Mouse (Mus musculus) left cerebral cortex, postnatal 14 days (tissue): Measurements from ENCODE around the gene Lipa. TPM values are rescaled to one million over a fixed set of nuclear protein-coding genes. Genes with fewer than 3 reads are reported as not detected.

Experiments used
- DNase-seq, 2 experiments: peaks; one replicate each; pipeline ENCODE4 v3.0.0; 2021 to 2022; ENCODE audit warnings: low spot score in 2 of 2, mixed read lengths in 1 of 2
- intact Hi-C: fragments of 180-260 bp; cut with DNase I; formaldehyde crosslinking; loops from one replicate; pipeline ENCODE4 v1.15.1; 2025
- long read RNA-seq, 2 experiments: library from polyadenylated mRNA; stranded (forward); transcript quantifications; one replicate each; pipeline ENCODE4 v2.0.0; 2021
- total RNA-seq, 2 experiments: library from RNA; stranded (reverse); gene quantifications; 2 replicates each; pipeline ENCODE4 v1.2.3; 2021

Gene Lipa
- total RNA-seq: 10 to 100 TPM; 15.7 to 18.6 TPM
- long read RNA-seq, experiment 1, transcript Lipa-201 (10 exons, 2,969 nt): major isoform, 20 of 26 reads
- long read RNA-seq, experiment 1, partial matches to known transcripts: 2 of 26 reads
- long read RNA-seq, experiment 1, other reads (novel, unspliced or antisense): 3 of 26 reads
- long read RNA-seq, experiment 2, transcript Lipa-201 (10 exons, 2,969 nt): major isoform, 19 of 21 reads
- long read RNA-seq, experiment 2, partial matches to known transcripts: 1 of 21 reads
- long read RNA-seq, experiment 2, other reads (novel, unspliced or antisense): 1 of 21 reads

DNA sequence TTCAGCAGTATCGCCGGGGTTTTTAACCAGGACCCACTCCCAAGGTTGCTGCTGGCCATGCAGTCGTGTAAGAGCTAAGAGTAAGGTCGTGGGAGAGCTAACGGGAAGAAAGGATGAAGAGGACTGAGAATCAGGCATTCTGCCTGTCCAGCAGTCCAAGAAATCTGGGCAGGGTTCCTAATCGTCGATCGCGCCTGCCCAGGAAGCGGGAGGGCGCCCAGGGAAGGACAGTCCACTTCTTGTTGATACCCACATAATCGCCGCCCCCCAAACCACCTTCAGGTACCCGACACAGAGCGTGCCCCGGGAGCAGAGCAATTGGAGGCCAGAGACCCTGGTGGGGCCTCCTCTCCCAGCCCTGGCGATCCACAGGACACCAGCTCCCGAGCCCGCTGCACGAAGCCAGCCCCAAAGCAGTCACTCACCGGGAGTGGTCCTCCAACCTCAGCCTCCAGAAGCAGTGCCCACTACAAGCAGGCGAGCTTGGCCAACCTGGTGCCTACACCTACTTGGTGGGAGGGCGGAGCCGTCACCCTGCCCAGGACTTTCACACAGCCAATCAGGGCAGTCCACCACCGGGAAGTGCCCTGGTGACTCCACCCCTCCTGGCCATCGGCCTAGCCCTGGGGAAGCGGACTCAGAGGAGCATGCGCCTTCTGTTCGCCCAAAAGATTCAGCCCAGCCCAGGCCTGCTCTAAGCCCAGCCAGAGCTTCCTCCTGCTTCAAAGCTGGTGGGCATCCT lies at the start of gene Lipa:
Lipa (minus strand) TSS at position 534 of the 742 bp plus-strand sequence.
- intact Hi-C loops: no loop called here
- DNase-seq: peak; percentile 87 to 90

DNA sequence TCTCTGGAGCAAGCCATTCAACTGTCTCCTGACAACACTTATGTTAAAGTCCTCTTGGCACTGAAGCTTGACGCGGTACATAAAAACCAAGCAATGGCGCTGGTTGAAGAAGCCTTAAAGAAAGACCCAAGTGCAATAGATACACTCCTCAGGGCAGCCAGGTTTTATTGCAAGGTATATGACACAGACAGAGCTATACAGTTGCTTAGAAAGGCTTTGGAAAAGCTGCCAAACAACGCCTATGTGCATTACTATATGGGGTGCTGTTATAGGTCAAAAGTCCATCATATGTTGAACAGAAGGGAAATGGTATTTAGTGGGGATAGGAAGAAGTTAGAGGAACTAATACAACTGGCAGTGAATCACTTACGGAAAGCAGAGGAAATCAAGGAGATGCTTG lies 46.4 kb upstream of the Lipa start:
- intact Hi-C loops: no loop called here
- DNase-seq: no peak

DNA sequence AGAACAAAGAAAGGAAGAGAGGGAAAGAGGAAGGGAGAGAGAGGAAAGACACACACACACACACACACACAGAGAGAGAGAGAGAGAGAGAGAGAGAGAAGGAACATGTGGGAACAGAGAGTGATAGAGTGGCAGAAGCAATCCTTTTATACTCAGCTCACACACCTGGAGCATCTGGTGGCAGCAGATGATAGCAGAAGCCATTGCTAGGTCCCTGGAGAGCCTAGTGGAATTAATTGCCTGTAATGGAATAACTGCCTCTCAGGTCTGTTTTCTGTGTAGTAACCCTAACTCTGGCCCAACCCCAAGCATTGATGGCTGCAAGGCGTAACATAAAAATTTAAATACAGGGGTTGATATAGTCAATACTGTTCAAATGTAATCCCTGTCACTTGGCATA lies 43.8 kb upstream of the Lipa start:
- intact Hi-C loops: no loop called here
- DNase-seq: no peak

DNA sequence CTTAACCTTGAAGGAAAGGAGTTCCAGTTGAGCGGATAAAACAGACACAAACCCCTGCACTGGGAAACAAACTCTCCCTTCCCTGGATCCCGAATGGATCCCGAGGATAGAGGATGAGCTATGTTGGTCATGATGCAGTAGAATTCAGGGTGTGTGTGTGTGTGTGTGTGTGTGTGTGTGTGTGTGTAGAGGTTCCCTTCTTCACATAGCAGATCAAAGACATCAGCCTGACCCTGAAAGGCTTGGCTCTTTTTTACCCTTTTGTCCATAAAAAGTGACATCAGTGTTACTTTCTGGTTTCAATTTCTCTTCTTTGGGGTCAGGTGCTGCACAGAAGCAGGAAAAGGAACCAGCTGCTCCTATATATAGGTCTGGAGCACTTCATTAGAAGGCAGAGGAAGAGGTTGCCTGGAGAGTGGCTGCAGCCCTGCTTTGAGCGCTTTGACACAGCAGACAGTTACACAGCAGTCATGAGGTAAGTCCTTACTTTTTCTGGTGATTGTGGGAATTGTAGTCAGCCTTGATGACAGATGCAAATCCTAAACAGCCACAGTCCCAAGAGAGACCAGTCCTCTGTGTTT lies 42.7 kb upstream of the Lipa start:
- no peak for DNase-seq
- intact Hi-C loops: no loop called here

DNA sequence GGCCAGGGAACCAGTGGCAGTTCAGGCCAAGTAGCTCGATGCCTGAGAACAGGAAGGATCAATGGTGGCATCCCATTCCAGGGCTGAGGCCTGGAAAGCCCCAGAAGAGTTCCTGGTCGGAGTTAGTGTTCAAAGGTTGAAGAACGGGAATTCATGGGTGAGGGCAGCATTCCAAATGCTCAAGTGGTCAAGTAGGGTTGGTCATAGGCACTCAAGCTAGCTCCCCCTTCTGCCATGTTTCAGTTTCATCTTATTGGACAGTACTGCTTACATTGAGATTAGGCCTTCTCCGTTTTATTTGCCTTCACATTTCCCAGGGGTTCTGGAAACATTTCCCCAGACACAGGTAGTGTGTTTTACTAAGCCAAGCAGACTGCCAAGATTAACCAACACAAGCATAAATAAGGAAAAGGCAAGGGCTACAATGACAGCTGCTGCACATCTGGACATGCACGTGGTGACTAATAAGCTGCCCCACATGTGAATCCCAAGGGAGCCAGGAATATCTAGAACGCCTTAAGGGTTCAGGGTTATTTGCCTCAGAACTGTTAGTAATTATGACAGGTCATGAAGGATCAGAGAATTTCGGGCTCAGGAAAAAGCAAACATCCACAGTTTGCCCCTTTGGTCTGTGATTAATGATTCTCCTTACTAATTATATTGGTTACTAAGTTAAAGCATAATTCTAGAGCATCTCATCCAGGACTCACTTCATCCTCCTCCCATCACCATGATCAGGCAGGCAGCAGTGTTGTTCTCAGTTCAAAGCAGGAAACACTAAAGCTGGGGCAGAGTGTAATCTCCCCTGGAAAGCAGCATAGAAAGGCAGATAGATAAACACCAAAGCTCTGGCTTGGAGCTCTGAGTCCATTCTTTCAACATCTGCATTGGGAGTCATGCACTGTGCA lies 42.0 kb upstream of the Lipa start:
- DNase-seq: no peak
- intact Hi-C loops: no loop called here

DNA sequence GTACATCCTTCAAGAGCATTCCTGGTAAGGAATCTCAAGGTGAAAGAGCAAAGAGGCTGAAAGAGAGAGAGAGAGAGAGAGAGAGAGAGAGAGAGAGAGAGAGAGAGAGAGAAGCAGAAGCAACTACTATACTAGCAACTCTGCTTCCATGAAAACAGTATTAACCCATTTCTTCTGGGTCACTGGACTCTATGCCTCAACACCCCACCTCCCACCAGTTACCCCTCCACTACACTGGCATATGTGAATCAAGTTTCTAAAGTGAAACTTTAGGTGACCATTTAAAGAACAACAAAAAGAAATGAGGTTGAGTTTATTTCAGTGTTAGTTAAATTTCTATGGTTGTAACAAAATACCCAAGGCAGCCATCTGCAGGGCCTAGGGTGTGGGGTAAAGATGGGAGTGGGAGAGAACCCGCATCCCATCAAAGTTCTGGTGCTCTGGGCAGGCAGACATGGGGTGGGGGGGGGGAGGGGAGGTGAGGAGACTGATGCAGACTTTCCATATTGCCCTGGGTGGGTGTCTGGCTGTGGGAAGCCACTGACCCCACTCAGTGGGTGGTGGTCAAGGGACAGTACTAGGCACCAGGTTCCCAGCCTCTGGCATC lies 39.0 kb upstream of the Lipa start:
- no peak for DNase-seq
- intact Hi-C loops: no loop called here

DNA sequence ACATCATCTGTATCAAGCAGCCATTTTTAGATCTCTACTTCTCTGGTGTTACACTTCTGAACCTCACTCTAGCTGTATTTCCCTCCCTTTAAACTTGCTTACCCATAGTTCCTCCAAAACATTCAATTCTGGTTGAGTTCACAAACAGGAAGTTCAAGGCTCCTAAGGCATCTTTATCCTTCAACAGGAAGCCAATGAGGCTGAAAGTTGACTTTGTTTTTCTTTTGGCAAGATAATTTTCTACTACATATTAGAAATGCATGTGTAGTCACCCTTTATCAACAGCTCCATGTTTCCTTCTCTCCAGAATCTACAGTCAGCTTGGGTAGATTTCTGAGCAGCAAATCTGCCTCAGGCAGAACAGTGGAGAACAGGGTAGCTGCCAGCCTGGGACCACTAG lies 35.3 kb upstream of the Lipa start:
- DNase-seq: no peak
- intact Hi-C loops: no loop called here

DNA sequence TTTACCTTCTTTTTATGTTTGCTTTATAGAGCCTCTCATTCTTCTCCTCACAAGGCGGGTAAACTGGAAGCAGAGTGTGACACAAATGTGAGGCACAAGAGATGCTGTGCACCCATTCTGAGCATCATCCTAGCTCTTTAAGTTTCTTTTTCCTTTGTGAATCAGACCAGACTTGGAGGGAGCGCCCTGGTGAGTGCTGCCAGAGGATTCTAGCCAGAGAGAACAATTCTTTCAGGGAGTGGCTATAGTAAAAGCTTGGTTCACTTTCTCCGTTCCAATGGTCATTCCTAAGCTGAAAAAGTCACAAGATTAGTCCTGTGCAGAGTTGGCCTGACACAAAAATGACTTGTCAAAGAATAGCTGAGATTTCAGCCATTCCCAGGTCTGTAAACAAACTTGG lies 29.3 kb upstream of the Lipa start:
- intact Hi-C loops: no loop called here

DNA sequence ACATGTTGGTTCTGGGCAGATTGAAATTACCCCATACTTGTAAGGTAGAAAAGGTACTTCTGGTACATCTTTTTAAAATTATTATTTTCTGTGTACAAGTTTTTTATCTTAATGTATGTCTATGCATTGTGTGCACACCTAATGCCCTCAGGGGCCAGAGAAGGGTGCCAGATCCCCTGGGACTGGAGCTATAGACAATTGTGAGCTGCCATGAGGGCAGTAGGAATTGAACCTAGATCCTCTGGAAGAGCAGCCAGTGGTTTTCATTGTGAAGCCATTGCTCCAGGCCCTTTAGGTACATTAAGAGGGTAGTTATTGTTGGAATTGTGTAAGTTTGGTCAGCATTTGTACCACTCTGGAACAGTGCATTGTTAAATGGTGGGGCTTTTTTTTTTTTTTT lies 26.8 kb upstream of the Lipa start:
- no peak for DNase-seq
- intact Hi-C loops: loop anchor here (5.0 kb wide), 2 partner anchors 222 to 312 kb away; no protein-coding TSS in a partner anchor

More for the DNA sequence above, 29.3 kb upstream of the Lipa start:
- no peak for DNase-seq

DNA sequence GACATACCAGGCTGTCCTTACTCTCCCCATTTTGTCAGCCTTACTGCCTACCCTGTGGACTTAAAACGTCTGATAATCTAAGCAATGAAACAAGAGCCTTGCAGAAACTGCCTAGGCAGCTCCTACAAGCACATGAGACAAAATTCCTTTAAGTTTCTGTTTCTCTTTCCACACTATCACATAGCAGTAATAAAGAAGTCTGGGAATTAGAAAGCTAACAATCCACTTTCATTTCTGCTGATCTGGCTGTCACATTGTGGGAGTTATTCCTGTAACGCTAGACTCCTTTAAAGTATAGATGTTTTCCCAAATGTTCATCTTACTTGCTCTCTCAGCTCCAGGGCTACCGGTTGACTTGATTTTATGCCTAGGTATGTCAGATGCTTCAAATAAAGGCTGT lies 26.2 kb upstream of the Lipa start:
- no peak for DNase-seq
- intact Hi-C loops: loop anchor here (5.0 kb wide), 2 partner anchors 221 to 311 kb away; no protein-coding TSS in a partner anchor

DNA sequence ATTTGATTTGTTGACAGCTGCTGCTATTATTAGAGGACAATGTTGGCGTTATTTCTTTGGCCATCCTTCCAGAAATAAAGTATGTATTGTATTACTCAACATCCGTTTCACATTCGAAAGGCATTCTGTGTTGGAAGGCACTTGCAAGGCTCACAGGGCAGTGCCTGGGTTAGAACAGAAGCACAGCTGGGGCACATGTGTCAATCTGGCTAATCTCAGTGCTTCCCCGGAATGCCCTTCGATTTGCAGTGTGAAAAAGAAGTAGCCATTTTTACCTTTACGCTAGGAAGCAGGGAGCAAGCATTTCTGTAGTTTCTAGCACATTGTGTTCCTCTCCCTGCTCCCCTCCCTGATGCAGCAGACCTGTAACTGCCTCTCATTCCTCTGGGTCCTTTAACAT lies 25.7 kb upstream of the Lipa start:
- no peak for DNase-seq
- intact Hi-C loops: loop anchor here (5.0 kb wide), 2 partner anchors 221 to 311 kb away; no protein-coding TSS in a partner anchor

DNA sequence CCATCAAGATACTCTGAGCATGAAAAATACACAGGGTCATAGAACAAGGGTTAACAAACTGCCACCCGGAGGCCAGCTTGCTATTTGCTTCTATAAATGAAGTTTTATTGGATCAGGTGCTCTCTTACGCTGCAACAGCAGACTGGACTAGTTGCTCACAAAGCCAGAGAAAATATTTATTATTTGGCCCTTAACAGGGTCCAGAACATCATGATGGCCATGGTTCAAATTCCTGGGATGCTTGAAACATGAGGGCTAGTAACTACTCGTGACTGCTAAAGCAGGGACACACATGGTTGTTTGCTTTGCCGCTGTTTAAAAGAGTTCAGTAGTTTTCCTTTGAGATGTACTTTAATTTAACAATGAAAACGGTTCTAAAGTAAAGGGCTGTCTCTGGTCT lies 24.7 kb upstream of the Lipa start:
- intact Hi-C loops: loop anchor here (2.0 to 5.0 kb wide), 3 partner anchors 85 to 310 kb away; no protein-coding TSS in a partner anchor
- DNase-seq: no peak

DNA sequence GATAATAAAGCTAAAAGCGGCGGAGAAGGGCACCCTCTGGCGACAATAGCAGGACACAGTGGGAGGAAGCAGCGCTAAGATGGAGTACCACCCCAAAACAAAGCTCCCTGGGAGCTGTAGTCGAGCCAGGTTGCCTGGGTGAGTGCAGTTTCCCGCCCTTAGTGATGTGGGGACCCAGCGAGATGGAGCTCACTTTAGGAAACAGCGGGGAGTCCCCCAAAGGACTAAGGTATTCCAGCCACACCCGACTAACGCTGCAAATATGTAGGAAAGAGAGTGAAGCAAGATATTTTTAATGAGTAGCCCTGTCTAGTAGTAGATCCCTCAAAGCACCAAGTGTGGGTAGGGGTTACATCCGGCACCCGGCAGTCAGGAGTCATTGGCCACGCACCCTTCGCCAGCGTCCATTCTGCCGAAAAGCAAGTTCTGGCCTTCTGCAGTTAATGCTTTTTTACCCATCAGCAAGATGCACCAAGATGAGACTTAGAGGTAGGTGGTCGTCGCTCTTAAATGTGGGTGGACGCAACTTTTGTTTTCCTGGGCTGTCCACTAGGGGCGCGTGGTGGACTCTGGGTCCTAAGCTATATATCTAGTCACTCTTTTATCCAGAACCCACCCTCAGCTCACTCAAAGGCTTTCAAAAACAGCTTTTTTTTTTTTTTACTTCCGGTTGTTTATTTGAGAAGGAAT lies 23.4 kb upstream of the Lipa start, which contains the start of gene Ifit2:
Ifit2 (plus strand) TSS at position 161 of the 690 bp plus-strand sequence.
- DNase-seq: peak; percentile 75 to 80
- intact Hi-C loops: loop anchor here (2.0 to 5.0 kb wide), 3 partner anchors 86 to 308 kb away; no protein-coding TSS in a partner anchor

DNA sequence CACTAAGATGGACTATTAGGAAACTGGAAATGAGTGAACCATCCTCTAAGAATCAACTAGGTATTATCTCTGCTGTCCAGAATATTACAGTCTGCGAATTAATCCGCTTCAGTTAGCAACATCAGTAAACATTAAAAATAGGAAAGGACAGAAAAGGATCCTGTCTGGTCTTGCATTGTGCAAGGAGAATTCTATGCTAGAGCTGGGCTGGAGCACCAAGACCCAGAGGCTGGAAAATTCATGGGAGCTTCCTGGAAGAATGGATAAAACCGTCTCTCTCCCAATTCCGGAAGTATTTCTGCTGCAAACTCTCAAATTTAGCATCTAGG lies 22.9 kb upstream of the Lipa start:
- intact Hi-C loops: loop anchor here (2.0 to 5.0 kb wide), 3 partner anchors 87 to 308 kb away; no protein-coding TSS in a partner anchor
- no peak for DNase-seq

DNA sequence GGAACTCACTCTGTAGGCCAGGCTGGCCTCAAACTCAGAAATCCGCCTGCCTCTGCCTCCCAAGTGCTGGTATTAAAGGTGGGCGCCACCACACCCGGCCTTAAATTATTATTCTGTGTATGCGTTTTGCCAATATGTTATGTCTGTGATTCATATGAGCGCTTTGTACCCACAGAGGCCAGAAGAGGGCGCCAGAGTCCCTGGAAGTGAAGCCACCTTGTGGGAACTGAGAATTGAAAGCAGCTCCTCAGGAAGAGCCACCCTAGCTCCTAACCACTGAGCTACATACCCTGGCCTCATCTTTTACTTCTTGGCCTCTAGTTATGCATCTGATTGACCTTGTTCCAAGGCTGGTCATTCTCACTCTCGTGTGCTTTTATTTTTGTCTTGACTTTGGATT lies 20.7 kb upstream of the Lipa start:
- intact Hi-C loops: no loop called here
- DNase-seq: peak; percentile 67 to 82

DNA sequence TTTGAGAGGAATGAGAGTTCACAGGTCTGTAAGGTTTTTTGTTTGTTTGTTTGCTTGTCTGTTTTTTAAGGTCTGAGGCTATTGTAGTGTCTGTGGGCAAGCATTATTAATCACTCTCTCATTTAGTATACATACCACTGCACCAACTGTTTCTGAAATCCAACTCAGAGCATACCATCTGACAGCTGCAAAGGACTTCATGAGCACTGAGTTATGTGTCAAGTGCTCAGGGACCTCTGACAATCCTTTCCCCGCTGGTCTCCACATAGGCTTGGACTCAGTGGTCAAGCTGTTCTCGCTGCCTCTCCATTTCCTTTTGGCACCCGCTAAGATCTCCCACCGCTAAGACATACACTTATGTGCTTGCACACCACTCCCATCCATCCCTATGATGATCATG lies 18.9 kb upstream of the Lipa start:
- no peak for DNase-seq
- intact Hi-C loops: no loop called here

DNA sequence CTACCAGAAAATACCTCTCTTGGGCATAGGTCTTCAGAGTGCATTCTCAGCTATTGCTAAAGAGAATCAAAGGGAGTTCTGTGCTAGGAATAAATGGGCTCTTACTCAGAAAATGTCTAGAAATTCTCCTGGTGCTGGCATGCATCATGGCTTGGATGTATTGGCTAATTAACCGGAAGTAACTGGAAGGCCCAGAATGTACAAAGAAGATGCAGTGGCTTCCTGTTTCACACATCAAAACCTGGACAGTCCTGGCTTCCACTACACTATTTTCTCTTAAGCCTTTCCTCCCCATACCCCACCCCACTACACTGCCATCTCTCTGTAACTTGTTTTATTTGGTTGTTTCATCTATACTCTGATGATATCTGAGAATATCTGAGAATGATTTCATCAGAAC lies 12.1 kb upstream of the Lipa start:
- intact Hi-C loops: no loop called here
- DNase-seq: no peak

DNA sequence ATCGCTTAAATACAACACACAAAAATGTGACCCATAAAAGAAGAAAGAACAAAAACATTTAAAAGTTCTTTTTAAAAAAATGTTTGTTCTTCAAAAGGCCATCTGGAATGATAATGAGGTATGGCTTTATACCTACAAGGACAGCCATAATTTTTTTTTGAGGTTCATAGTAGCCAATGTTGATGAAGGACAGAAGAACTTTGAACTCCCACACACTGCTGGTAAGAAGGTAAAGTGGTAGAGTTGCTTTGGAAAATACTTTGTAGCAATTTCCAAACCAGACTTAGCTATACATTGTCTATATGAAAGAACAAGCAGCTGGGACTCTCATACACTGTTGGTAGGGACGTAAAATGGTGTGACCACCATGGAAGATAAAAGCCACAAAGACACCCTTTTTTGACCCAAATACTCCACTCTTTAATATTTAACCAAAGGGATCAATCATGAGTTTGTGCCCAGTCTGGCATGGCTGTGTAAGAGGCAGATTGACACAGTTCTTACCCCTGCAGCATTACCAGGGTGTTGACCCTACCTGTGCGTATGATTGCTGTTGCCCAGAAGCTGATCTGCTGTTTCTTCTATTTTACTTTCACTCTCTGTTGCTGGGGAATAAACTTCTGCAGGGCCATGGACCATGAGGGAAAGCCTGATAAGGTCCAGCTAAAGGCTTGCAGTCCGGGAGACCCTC lies 4.9 kb upstream of the Lipa start:
- intact Hi-C loops: no loop called here
- DNase-seq: no peak
